Mouse (Mus musculus) G1E (cell line): ENCODE measurements at regions not wholly inside any gene's neighbourhood (a gene's known extent, or its start where the extent isn't known, plus 50 kb on each side); places are given as distances from the start of the nearest gene placed in this dataset.

Experiments
- CTCF ChIP-seq: IDR thresholded peaks from 2 replicates; pipeline ENCODE4 v1.5.1; 2012; ENCODE audit warnings: low read depth, low read length, inconsistent platforms, mixed read lengths
- GATA1 ChIP-seq: IDR thresholded peaks from 2 replicates; pipeline ENCODE4 v1.6.1; 2012; ENCODE audit warnings: borderline replicate concordance, low read length, inconsistent platforms, mixed read lengths
- GATA2 ChIP-seq: IDR thresholded peaks from 2 replicates; pipeline ENCODE4 v1.6.1; 2012; ENCODE audit warnings: low read depth, low read length, inconsistent platforms, borderline replicate concordance
- POLR2AphosphoS5 ChIP-seq: IDR thresholded peaks from 2 replicates; pipeline ENCODE4 v1.6.1; 2012; ENCODE audit warnings: low read depth, low read length, inconsistent platforms; ENCODE audit not compliant: insufficient replicate concordance
- TAL1 ChIP-seq: conservative IDR thresholded peaks from 2 replicates; pipeline ENCODE4 v1.6.1; 2012; ENCODE audit warnings: low read depth, low read length, inconsistent platforms, mixed read lengths

- TF ChIP-seq CTCF (no peak), TAL1 (no peak), POLR2AphosphoS5 (no peak), GATA2 (no peak), GATA1 (no peak)
Measured at GRCm38 (mm10) chr6:67107517-67107916, 70.3 kb upstream of the Gadd45a start.
